Mouse (Mus musculus): Measurements from ENCODE around the gene Ccnb2. TPM values are rescaled to one million over a fixed set of nuclear protein-coding genes. Genes with fewer than 3 reads are reported as not detected.
"Not testable (repeated sequence)": the region's sequence is repeated elsewhere in the genome, so short reads cannot be mapped to it uniquely, and the experiment has no call there.

The Ccnb2 gene
- polyA plus RNA-seq (2012; rRNA removed), result 62.5 and 74.4 TPM in 2 replicates

DNA sequence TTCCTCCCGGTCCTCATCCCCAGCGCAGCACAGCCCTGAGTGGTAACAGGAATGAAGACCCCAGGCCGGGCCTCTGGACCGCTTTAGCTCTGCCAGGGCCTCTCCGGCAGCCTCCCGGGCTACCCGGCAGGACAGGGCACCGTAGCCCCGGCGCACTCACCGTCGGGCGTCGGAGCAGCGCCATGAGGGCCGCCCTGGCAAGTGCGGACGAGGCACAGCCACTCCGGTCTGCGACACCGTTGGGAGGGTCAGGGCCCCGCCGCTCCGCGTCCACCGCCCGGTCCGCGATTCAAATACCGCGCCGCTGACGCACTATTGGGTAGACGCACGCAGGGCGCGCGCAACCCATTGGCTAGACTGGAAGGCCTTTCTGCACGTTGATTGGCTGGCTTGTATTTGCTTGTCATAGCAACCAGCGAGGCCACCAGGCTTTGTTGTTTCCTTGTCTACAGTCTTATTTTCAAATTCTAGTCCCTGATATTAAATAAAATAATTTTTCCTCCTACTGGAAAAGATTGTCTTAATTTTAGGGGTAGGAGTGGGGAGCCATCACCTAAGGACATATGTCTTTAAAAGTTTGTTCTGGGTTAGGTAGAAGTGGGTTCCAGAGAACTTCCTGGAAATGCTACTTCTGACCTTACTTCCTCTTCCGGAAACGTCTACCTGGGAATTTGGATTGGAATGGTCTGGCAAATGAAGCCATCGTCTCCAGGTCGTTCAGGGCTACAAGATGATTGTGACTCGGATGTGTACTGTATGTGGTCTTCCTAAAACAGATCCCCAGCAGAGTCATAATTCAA is at the start of gene Ccnb2:
Gene Ccnb2, minus strand, starts transcription at position 291 of the 800 bp plus-strand sequence.
- Histone ChIP-seq H3K27ac (ENCODE audit: control insufficient read depth, insufficient read depth, low read length) (no peak within 1 kb of the TSS), H3K4me1 (replicated peaks; ENCODE audit: control insufficient read depth, insufficient read depth, low read length) (peaks cover 4% of the 10 kb centered on the region), H3K4me3 (ENCODE audit: control insufficient read depth, insufficient read depth, low read length) (peak within 1 kb of the TSS; percentile 76), H3K36me3 (ENCODE audit: control insufficient read depth, insufficient read depth, low read length) (peaks cover 20% of the 10 kb centered on the region), H3K27me3 (ENCODE audit: control insufficient read depth, insufficient read depth, low read length) (no peaks in the 10 kb centered on the region)
- DNase-seq, result peak; percentile 88
- under 1% methylated on average over 45 of the region's 45 CpGs for WGBS
- TF ChIP-seq CTCF (IDR thresholded peaks at IDR 0.05; ENCODE audit: borderline replicate concordance, control insufficient read depth, extremely low read depth, insufficient read depth, low read length, poor library complexity) (no peak), POLR2A (IDR thresholded peaks at IDR 0.05; ENCODE audit: control insufficient read depth, extremely low read depth, insufficient read depth, low read length, poor library complexity) (peak; percentile 65; the same call in 1 of the 2 replicates)

DNA sequence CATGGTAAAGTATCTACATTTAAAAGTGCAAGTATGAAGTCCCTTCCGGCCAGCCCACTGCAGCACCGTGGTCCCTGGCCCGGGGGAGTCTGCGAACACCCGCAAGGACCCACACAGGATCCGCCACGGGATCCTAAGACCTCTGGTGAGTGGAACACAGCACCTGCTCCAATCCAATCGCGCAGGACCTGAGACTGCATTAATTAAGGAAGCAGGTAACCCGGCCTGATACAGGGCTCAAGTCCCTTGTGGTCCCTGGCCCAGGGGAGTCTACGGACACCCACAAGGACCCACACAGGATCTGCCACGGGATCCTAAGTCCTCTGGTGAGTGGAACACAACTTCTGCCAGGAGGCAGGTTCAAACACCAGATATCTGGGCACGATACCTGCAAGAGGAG is 41.7 kb upstream of the Ccnb2 start:
- not testable (repeated sequence) for H3K27me3 ChIP-seq (ENCODE audit: control insufficient read depth, insufficient read depth, low read length); DNase-seq; H3K4me3 ChIP-seq (ENCODE audit: control insufficient read depth, insufficient read depth, low read length); H3K27ac ChIP-seq (ENCODE audit: control insufficient read depth, insufficient read depth, low read length); H3K4me1 ChIP-seq (replicated peaks; ENCODE audit: control insufficient read depth, insufficient read depth, low read length)
- 98% methylated on average over 13 of the region's 13 CpGs for WGBS
- peaks cover 25% of the 10 kb centered on the region for H3K36me3 ChIP-seq (ENCODE audit: control insufficient read depth, insufficient read depth, low read length)

DNA sequence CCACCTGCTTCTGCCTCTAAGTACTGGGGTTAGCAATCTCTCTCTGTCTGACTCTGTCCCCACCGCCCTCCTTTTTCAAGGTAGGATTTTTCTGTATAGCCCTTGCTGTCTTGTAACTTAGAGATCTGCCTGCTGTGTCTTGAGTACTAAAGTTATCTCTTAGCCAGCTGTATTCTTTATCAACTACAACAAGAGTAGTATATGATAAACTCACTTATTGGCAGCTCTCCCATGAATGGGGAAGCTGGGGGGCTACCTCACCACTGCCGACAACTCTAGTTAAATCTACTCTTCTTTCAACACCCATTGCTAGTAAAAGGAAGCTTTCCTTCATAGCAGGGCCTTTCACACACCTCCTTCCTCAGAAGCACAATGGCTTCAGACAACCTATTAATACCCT is 31.0 kb upstream of the Ccnb2 start:
- H3K4me1 ChIP-seq (replicated peaks; ENCODE audit: control insufficient read depth, insufficient read depth, low read length), result peaks cover 4% of the 10 kb centered on the region
- no peak for DNase-seq
- no peak overlapping the region for H3K4me3 ChIP-seq (ENCODE audit: control insufficient read depth, insufficient read depth, low read length)
- no peak for TF ChIP-seq POLR2A (IDR thresholded peaks at IDR 0.05; ENCODE audit: control insufficient read depth, extremely low read depth, insufficient read depth, low read length, poor library complexity)
- no peak for TF ChIP-seq CTCF (IDR thresholded peaks at IDR 0.05; ENCODE audit: borderline replicate concordance, control insufficient read depth, extremely low read depth, insufficient read depth, low read length, poor library complexity)
- WGBS, result 100% methylated on average over 2 of the region's 2 CpGs
- no peak overlapping the region for H3K27ac ChIP-seq (ENCODE audit: control insufficient read depth, insufficient read depth, low read length)
- H3K27me3 ChIP-seq (ENCODE audit: control insufficient read depth, insufficient read depth, low read length), result no peaks in the 10 kb centered on the region
- peaks cover 60% of the 10 kb centered on the region for H3K36me3 ChIP-seq (ENCODE audit: control insufficient read depth, insufficient read depth, low read length)

DNA sequence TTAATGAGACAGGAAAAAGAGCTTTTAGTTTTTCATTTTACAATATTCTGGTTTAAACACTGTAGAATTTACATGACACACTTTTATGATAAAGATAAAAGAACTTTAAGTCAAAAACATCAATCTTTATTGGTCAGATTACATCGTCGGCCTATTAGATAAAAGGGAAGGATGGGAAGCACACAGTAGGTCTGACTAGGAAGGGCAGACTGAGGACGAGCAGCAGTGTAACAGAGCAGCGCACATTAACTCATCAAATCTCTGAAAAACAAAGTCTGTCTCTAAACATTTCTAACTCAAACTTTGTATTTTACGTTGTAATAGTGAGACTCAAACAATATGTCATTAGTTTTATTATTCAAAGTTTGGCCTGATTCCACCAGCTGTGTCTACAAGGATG is 27.7 kb upstream of the Ccnb2 start:
- Histone ChIP-seq H3K36me3 (ENCODE audit: control insufficient read depth, insufficient read depth, low read length) (peaks cover 55% of the 10 kb centered on the region), H3K4me3 (ENCODE audit: control insufficient read depth, insufficient read depth, low read length) (no peak overlapping the region), H3K27me3 (ENCODE audit: control insufficient read depth, insufficient read depth, low read length) (no peaks in the 10 kb centered on the region), H3K27ac (ENCODE audit: control insufficient read depth, insufficient read depth, low read length) (no peak overlapping the region), H3K4me1 (replicated peaks; ENCODE audit: control insufficient read depth, insufficient read depth, low read length) (peaks cover 4% of the 10 kb centered on the region)
- no peak for DNase-seq
- WGBS, result 97% methylated on average over 5 of the region's 5 CpGs
- TF ChIP-seq POLR2A (IDR thresholded peaks at IDR 0.05; ENCODE audit: control insufficient read depth, extremely low read depth, insufficient read depth, low read length, poor library complexity), result no peak
- no peak for TF ChIP-seq CTCF (IDR thresholded peaks at IDR 0.05; ENCODE audit: borderline replicate concordance, control insufficient read depth, extremely low read depth, insufficient read depth, low read length, poor library complexity)

- TF ChIP-seq POLR2A (IDR thresholded peaks at IDR 0.05; ENCODE audit: control insufficient read depth, extremely low read depth, insufficient read depth, low read length, poor library complexity) (no peak), CTCF (IDR thresholded peaks at IDR 0.05; ENCODE audit: borderline replicate concordance, control insufficient read depth, extremely low read depth, insufficient read depth, low read length, poor library complexity) (no peak)
- peaks cover 61% of the 10 kb centered on the region for H3K36me3 ChIP-seq (ENCODE audit: control insufficient read depth, insufficient read depth, low read length)
- 93% methylated on average over 4 of the region's 4 CpGs for WGBS
These were observed 18.6 kb upstream of the Ccnb2 start for GRCm38 (mm10) chr9:70439959-70440358.

GRCm38 (mm10) chr9:70422661-70423060 is 1.3 kb upstream of the Ccnb2 start:
- H3K36me3 ChIP-seq (ENCODE audit: control insufficient read depth, insufficient read depth, low read length), result peaks cover 32% of the 10 kb centered on the region
- H3K27me3 ChIP-seq (ENCODE audit: control insufficient read depth, insufficient read depth, low read length), result no peaks in the 10 kb centered on the region
- WGBS, result 100% methylated on average over 2 of the region's 2 CpGs
- peaks cover 4% of the 10 kb centered on the region for H3K4me1 ChIP-seq (replicated peaks; ENCODE audit: control insufficient read depth, insufficient read depth, low read length)
- no peak overlapping the region for H3K27ac ChIP-seq (ENCODE audit: control insufficient read depth, insufficient read depth, low read length)
- TF ChIP-seq CTCF (IDR thresholded peaks at IDR 0.05; ENCODE audit: borderline replicate concordance, control insufficient read depth, extremely low read depth, insufficient read depth, low read length, poor library complexity) (no peak), POLR2A (IDR thresholded peaks at IDR 0.05; ENCODE audit: control insufficient read depth, extremely low read depth, insufficient read depth, low read length, poor library complexity) (no peak)
- H3K4me3 ChIP-seq (ENCODE audit: control insufficient read depth, insufficient read depth, low read length), result no peak overlapping the region
- no peak for DNase-seq

More at GRCm38 (mm10) chr9:70439959-70440358, 18.6 kb upstream of the Ccnb2 start:
- no peak for DNase-seq
- no peaks in the 10 kb centered on the region for H3K4me1 ChIP-seq (replicated peaks; ENCODE audit: control insufficient read depth, insufficient read depth, low read length)
- H3K27me3 ChIP-seq (ENCODE audit: control insufficient read depth, insufficient read depth, low read length), result no peaks in the 10 kb centered on the region
- H3K27ac ChIP-seq (ENCODE audit: control insufficient read depth, insufficient read depth, low read length), result no peak overlapping the region
- H3K4me3 ChIP-seq (ENCODE audit: control insufficient read depth, insufficient read depth, low read length), result no peak overlapping the region

Data from thymus, adult 2 months (tissue).